ENCODE assay signal across 9 mouse cellular contexts in genomic region chr4:117737559-117737958, GRCm38 (mm10). TPM values are rescaled to one million over a fixed set of nuclear protein-coding genes. Genes with fewer than 3 reads are reported as not detected.
DNase-seq lines count a peak whose midpoint lies in the region; ATAC-seq and TF ChIP-seq lines count a peak whose summit lies in the region.
"Had no signal": no experiment of that assay in that cellular context is flagged by ENCODE, and none has a peak within 500 bp of the region (broad histone marks: within the 10 kb centered on the region; RNA-seq: fewer than 3 reads in every experiment).

No protein-coding gene starts in this region.

- H3K4me1 ChIP-seq in intestine, postnatal 0 days (replicated peaks; ENCODE audit: control insufficient read depth, insufficient read depth, low read length), result no peaks in the 10 kb centered on the region
- no peaks in the 10 kb centered on the region for H3K4me1 ChIP-seq in intestine, embryonic 15.5 days (replicated peaks)
- H3K4me1 ChIP-seq in E14TG2a.4 (replicated peaks; ENCODE audit: low read depth, low read length), result no peaks in the 10 kb centered on the region
- H3K4me1 ChIP-seq in bone marrow, adult 2 months (ENCODE audit: control insufficient read depth, insufficient read depth, low read length), result no peaks in the 10 kb centered on the region
- no peaks in the 10 kb centered on the region for H3K4me1 ChIP-seq in limb, embryonic 10.5 days

- H3K9me3 ChIP-seq in intestine, postnatal 0 days (ENCODE audit: control insufficient read depth), result no peaks in the 10 kb centered on the region
- no peaks in the 10 kb centered on the region for H3K9me3 ChIP-seq in intestine, embryonic 15.5 days
- peaks cover 4% of the 10 kb centered on the region for H3K9me3 ChIP-seq in E14TG2a.4 (ENCODE audit: low read length)
- H3K9me3 ChIP-seq in limb, embryonic 10.5 days (replicated peaks), result no peaks in the 10 kb centered on the region

- DNase-seq in limb, embryonic 10.5 days (ENCODE audit: low spot score), result peak; percentile 39
- no peak for DNase-seq in MN1 (ENCODE audit: low spot score)
- no peak for DNase-seq in cerebellum, adult 8-10 months

- H3K4me3 ChIP-seq in intestine, postnatal 0 days (ENCODE audit: low read depth, low read length), result no peak overlapping the region
- no peak overlapping the region for H3K4me3 ChIP-seq in intestine, embryonic 15.5 days (replicated peaks)
- H3K4me3 ChIP-seq in E14TG2a.4 (replicated peaks; ENCODE audit: low read length), result no peak overlapping the region
- H3K4me3 ChIP-seq in bone marrow, adult 2 months (replicated peaks; ENCODE audit: control insufficient read depth, low read depth, low read length), result no peak overlapping the region
- no peak overlapping the region for H3K4me3 ChIP-seq in limb, embryonic 10.5 days

- H3K27ac ChIP-seq in intestine, postnatal 0 days (ENCODE audit: low read depth, low read length), result no peak overlapping the region
- H3K27ac ChIP-seq in intestine, embryonic 15.5 days, result no peak overlapping the region
- no peak overlapping the region for H3K27ac ChIP-seq in bone marrow, adult 2 months (ENCODE audit: control insufficient read depth, insufficient read depth, low read depth, low read length, poor library complexity)
- H3K27ac ChIP-seq in limb, embryonic 10.5 days, result no peak overlapping the region

- H3K9ac ChIP-seq in intestine, postnatal 0 days (ENCODE audit: low read depth, low read length), result no peak overlapping the region
- no peak overlapping the region for H3K9ac ChIP-seq in intestine, embryonic 15.5 days

- peak; percentile 73 for TF ChIP-seq CTCF in intestine, postnatal 0 days (IDR thresholded peaks at IDR 0.05; ENCODE audit: low read depth)
- TF ChIP-seq CTCF in E14TG2a.4 (conservative IDR thresholded peaks at IDR 0.05; ENCODE audit: low read length), result peak; percentile 33
- peak; percentile 38 for TF ChIP-seq CTCF in bone marrow, adult 2 months (IDR thresholded peaks at IDR 0.05; ENCODE audit: control insufficient read depth, insufficient read depth, low read length)

- 43% methylated on average over 8 of the region's 8 CpGs for WGBS in intestine, postnatal 0 days
- whole genome bisulfite sequencing in intestine, embryonic 15.5 days, result 42% methylated on average over 8 of the region's 8 CpGs
- WGBS in bone marrow, adult 2 months, result 67% methylated on average over 8 of the region's 8 CpGs
- WGBS in limb, embryonic 10.5 days, result 48% methylated on average over 8 of the region's 8 CpGs

- H3K27me3 ChIP-seq in intestine, postnatal 0 days (replicated peaks; ENCODE audit: control insufficient read depth, insufficient read depth, low read length), result no peaks in the 10 kb centered on the region
- H3K27me3 ChIP-seq in intestine, embryonic 15.5 days (replicated peaks), result no peaks in the 10 kb centered on the region
- 0 out of 2 replicates have a peak, but pooled peaks cover 3% of the 10 kb centered on the region for H3K27me3 ChIP-seq in E14TG2a.4 (ENCODE audit: insufficient read depth, low read length)
- H3K27me3 ChIP-seq in limb, embryonic 10.5 days (ENCODE audit: low read depth, poor library complexity, severe bottlenecking), result no peaks in the 10 kb centered on the region

- no peak for ATAC-seq in intestine, postnatal 0 days
- ATAC-seq in intestine, embryonic 15.5 days, result no peak
- no peak for ATAC-seq in cerebellum, adult (ENCODE audit: insufficient number of reproducible peaks, low FRiP score, low TSS enrichment)

- no peaks in the 10 kb centered on the region for H3K36me3 ChIP-seq in intestine, postnatal 0 days (ENCODE audit: control insufficient read depth, insufficient read depth)
- no peaks in the 10 kb centered on the region for H3K36me3 ChIP-seq in intestine, embryonic 15.5 days
- H3K36me3 ChIP-seq in E14TG2a.4 (ENCODE audit: insufficient read depth, low read length), result no peaks in the 10 kb centered on the region
- H3K36me3 ChIP-seq in limb, embryonic 10.5 days, result no peaks in the 10 kb centered on the region

- no peak overlapping the region for H3K4me2 ChIP-seq in intestine, postnatal 0 days (replicated peaks; ENCODE audit: low read depth)
- H3K4me2 ChIP-seq in intestine, embryonic 15.5 days (replicated peaks), result no peak overlapping the region

- TF ChIP-seq POLR2A in bone marrow, adult 2 months (IDR thresholded peaks at IDR 0.05; ENCODE audit: borderline replicate concordance, control insufficient read depth, low read depth, low read length), result no peak

RNA-seq across cellular contexts. Expression of gene Gm12845, which starts 13.3 kb away (rescaled TPM):
- not detected in 2 replicates for polyA plus RNA-seq in intestine, postnatal 0 days (2015; fragmentation: Nextera tagmentation; extraction: Ambion mirVana)
- not detected in 2 replicates for polyA plus RNA-seq in intestine, embryonic 15.5 days (2015; fragmentation: Nextera tagmentation; extraction: Ambion mirVana)
- not detected in 2 replicates for polyA plus RNA-seq in bone marrow, adult 2 months (2011; ENCODE audit: insufficient read depth, insufficient read length, low replicate concordance, missing spikeins)
- polyA plus RNA-seq in limb, embryonic 10.5 days (2016; fragmentation: Nextera tagmentation; extraction: Ambion mirVana), result not detected in 2 replicates
- polyA plus RNA-seq: limb, embryonic 14.5 days had no signal

RNA-seq across cellular contexts. Expression of gene Klf17, which starts 27.9 kb away (rescaled TPM):
- polyA plus RNA-seq in intestine, postnatal 0 days (2015; fragmentation: Nextera tagmentation; extraction: Ambion mirVana), result not detected in 2 replicates
- polyA plus RNA-seq in intestine, embryonic 15.5 days (2015; fragmentation: Nextera tagmentation; extraction: Ambion mirVana), result not detected in 2 replicates
- polyA plus RNA-seq in bone marrow, adult 2 months (2011; ENCODE audit: insufficient read depth, insufficient read length, low replicate concordance, missing spikeins), result not detected in 2 replicates
- 0.06 TPM in 1 of 2 replicates, not detected in the other for polyA plus RNA-seq in limb, embryonic 10.5 days (2016; fragmentation: Nextera tagmentation; extraction: Ambion mirVana)
- polyA plus RNA-seq: limb, embryonic 14.5 days had no signal

RNA-seq across cellular contexts. Expression of gene Dmap1, which starts 55.5 kb away (rescaled TPM):
- 22.1 and 22.7 TPM in 2 replicates for polyA plus RNA-seq in intestine, postnatal 0 days (2015; fragmentation: Nextera tagmentation; extraction: Ambion mirVana)
- polyA plus RNA-seq in intestine, embryonic 15.5 days (2015; fragmentation: Nextera tagmentation; extraction: Ambion mirVana), result 44.8 and 46.5 TPM in 2 replicates
- polyA plus RNA-seq in bone marrow, adult 2 months (2011; ENCODE audit: insufficient read depth, insufficient read length, low replicate concordance, missing spikeins), result 18.0 and 29.7 TPM in 2 replicates
- polyA plus RNA-seq in limb, embryonic 10.5 days (2016; fragmentation: Nextera tagmentation; extraction: Ambion mirVana), result 89.7 and 92.2 TPM in 2 replicates
